Mouse (Mus musculus): ENCODE results near the gene Gpr1. TPM values are rescaled to one million over a fixed set of nuclear protein-coding genes. Genes with fewer than 3 reads are reported as not detected.

Gene Gpr1
- total RNA-seq (2021) = under 1 TPM; 0.50 TPM

- intact Hi-C loops (cut with DNase I) = no loop called here
- no peak for DNase-seq
Measured at GRCm38 (mm10) chr1:63214271-63214558, at the start of gene Gpr1. TSS of gene Gpr1 (minus strand) at chr1:63214543.

DNA sequence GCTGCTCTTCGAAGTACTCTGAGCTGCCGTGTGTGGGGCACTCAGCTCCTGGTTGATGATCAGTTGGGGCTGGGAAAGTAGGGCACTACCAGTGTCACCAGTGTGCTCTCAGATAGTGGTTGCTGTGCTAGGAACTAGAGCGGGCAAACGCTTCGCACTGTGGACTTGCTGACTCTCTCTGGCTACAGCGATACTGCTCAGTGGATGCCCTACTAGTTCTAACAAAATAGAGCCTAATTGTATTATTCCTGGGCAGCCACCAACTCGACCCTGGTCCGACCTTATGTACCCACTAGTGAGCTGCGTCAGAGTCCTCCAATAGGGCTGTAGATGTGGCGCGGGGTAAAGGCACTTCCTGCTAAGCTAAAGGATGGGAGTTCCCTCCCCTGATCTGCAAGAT lies 49.3 kb upstream of the Gpr1 start:
- intact Hi-C loops (cut with DNase I) = no loop called here
- DNase-seq = no peak

DNA sequence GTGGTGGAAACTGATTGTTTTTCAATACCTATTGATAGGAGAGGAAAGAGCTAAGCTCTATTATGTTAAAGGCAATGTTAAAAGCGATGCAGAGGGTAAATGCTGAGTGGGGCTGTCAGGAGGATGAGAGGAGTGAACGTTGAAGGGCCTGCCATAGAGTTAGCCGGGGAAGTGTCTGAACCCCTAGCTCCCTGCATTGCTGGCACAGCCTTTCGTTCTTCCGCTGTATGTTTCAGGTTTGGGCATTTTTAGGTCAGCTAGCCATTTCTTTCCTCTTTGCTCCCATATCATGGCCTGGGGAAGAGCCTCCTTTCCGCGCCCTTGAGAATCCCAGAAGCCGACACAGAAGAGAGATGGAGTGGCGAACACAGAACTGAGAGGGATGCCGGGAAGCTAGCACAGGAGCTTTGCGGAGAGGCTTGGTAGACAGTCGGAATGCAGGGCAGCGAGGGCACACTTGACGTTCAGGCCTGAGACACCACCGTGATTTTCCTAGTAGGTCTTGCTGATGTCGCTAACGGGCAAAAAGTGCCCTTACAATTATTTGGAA lies 46.8 kb upstream of the Gpr1 start:
- intact Hi-C loops (cut with DNase I) = no loop called here
- DNase-seq = no peak

- intact Hi-C loops (cut with DNase I) = no loop called here
Measured at GRCm38 (mm10) chr1:63260742-63261033, 46.3 kb upstream of the Gpr1 start.

GRCm38 (mm10) chr1:63259916-63260741 lies 45.8 kb upstream of the Gpr1 start:
- no peak for DNase-seq
- intact Hi-C loops (cut with DNase I) = no loop called here

More at GRCm38 (mm10) chr1:63260742-63261033, 46.3 kb upstream of the Gpr1 start:
- DNase-seq = no peak

- intact Hi-C loops (cut with DNase I) = no loop called here
- DNase-seq = no peak
Measured at GRCm38 (mm10) chr1:63259271-63259830, 45.0 kb upstream of the Gpr1 start.

DNA sequence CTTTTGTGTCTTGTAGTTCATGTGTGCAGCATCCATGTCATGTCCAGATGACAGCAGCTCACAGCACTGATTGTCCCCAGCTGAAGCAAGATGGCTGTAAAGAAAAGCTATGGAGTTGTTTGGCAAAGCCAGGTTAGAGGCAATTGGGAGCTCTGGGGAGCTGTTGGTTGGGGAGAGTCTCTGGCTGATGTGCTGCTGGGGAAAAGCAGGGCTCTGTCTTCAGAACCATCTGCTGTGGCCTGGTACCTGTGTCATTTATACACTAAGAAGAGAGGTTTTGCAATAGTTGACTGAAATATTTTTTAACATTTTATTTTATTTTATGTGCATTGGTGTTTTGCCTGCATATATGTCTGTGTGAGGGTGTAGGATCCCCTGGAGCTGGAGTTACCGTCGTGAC lies 44.2 kb upstream of the Gpr1 start:
- no peak for DNase-seq
- intact Hi-C loops (cut with DNase I) = no loop called here

DNA sequence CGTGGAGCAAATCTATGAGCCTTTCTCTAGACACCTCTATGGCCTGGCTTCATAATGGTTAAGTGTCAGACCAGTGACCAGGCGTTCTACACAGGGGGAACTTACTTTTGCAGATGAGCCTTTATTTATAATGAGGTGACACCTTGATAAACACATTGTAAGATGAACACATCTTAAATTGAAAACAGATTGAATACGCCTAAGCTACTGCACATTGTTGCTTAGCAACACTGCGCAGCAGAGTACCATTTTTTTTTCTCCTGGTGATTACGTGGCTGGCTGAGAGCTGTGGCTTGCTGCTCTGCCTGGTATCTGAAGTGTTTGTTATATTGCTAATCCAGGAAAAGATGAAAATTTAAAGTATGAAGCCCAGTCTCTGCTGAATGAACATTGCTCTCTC lies 41.7 kb upstream of the Gpr1 start:
- no peak for DNase-seq
- intact Hi-C loops (cut with DNase I) = no loop called here

GRCm38 (mm10) chr1:63255101-63255500 lies 40.8 kb upstream of the Gpr1 start:
- intact Hi-C loops (cut with DNase I) = no loop called here
- DNase-seq = no peak

DNA sequence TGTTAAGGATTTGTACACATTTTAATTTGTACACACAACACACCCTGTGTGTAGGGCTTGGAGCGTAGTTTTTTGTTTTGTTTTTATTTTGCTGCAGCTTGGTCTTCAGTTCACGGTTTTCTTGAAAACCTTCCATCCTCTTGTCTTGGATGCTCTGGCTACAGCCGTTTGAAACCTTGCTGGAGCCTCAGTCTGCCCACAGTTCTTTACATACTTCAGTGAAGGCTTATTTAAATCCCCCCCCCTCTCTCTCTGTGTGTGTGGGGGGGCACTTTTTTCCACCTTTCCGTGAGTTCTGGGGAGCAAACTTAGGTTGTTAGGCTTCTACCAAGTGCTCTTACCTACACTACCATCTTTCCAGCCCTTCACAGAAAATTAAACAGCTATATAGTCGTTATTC lies 38.9 kb upstream of the Gpr1 start:
- intact Hi-C loops (cut with DNase I) = loop anchor here (5.0 kb wide), 1 partner anchor 71 kb away; no protein-coding TSS in a partner anchor
- no peak for DNase-seq

DNA sequence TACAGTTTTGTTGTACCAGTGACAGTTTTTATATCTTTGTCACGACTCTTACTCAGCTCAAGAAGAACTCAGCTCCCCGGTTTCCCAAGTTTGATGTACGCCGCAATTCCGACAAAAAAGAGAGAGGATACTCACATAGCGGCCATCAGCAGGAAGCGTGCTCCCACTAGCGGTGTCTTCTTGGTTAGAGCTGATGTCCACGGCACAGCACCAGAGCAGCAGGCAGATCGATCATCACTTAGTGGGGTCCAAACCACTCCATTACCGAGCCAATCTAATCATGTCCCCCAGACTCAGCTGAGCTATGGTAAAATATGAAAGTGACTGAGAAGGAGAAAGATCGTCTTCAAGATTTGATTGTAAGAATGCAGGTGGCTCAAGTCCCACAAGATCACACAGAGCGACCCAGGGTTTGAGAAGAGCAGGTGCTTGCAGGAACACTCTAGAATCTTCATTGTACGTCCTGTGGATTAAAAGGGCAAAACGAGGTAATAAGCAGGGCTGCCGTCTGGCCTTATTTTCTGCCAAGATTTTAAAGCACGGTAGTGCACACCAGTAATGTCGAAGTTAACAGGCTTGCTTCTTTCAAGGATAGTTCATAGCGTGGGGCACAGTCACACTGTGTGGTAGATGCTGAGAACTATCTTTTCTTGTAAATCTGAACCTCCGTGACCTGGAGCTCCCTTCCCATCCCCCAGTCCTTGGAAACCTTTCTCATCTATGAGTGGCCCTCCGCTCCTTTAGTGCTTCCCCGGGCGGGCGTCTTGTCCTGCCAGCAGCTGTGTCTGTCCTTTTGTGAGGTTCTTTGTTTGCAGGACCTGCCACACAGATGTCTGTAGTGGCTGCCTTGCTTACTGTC lies 38.2 kb upstream of the Gpr1 start:
- intact Hi-C loops (cut with DNase I) = loop anchor here (5.0 kb wide), 1 partner anchor 70 kb away; no protein-coding TSS in a partner anchor
- peak; percentile 25 for DNase-seq

- no peak for DNase-seq
- intact Hi-C loops (cut with DNase I) = no loop called here
Measured at GRCm38 (mm10) chr1:63249261-63249660, 34.9 kb upstream of the Gpr1 start.

DNA sequence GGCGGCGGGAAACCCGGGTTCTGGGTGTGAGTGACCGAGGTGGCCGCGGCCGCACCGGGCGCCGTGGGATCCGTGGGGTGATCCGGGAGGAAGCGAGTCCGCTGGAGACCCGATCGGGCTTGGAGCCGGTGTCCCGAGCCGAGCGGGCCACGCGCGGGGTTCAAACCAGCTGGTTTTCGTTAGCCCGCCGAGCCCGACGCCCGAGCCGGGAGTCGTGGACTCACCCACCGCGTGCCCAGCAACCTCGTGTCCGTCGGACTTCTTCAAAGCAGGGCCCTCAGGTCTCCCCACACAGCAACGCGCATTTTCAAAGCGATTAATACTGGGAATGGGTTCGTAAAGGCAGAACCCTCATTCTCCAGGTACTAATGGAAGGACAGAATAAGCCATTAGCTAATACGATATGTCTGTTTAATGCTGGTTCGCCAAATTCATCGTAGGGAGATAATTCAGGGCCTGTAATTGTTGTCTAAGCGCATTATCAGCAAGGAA lies 34.1 kb upstream of the Gpr1 start:
- intact Hi-C loops (cut with DNase I) = no loop called here
- DNase-seq = no peak

DNA sequence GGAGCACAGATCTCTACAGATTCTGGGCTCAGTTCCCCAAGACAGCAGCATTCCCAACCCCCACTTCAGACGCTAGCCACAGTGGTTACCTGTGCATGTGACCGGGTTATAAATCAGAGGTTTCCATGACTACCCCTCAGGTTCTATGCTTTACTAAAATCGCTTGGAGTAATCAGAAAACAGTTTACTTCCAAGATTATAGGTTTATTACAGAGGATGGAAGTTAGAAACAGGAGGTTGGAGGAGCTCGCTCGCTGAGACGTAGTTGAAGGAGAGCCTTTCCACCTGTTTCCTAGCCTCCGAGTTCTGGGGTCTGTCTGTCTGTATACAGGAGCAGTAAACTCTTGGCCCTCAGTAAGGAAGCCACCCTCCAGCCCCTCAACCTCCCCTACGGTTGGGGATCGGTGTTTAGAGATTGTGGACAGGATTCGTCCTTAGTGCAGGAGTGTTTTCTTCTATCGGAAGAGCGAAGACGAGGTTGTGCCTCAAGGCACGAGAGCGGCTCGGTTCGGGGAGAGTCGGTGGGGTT lies 33.6 kb upstream of the Gpr1 start:
- DNase-seq = no peak
- intact Hi-C loops (cut with DNase I) = no loop called here

DNA sequence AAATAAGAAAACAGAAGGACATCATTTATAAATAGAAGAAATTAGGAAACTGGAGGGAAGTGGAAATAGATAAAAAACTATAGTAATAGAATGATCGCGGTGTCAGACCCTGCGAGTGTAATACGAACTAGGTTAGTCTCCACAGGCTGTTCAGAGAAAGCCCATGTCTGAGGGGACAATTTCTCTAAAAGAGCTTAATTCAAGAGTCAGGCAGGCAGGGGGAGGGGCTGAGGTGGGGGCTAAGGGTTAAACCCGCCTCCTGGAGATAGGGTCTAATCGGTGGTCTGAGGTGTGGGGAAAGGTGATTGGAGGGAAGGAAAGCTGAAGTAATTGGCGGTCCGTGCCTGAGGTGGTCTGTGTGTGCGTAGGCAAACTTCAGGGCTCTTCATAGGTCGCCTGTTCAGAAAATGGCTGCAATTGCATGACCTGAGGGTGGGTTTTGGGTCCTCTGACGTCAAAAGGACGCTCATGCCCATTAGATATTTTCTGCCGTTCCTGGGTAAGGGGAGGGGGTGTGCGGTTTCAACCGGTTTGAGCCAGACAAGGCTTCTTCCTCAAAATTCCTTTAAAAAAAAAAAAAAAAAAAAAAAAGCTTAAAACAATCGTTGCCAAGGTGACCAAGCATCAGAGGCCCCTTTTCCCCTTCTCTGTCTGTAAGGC lies 32.6 kb upstream of the Gpr1 start:
- peak; percentile 34 for DNase-seq
- intact Hi-C loops (cut with DNase I) = no loop called here

DNA sequence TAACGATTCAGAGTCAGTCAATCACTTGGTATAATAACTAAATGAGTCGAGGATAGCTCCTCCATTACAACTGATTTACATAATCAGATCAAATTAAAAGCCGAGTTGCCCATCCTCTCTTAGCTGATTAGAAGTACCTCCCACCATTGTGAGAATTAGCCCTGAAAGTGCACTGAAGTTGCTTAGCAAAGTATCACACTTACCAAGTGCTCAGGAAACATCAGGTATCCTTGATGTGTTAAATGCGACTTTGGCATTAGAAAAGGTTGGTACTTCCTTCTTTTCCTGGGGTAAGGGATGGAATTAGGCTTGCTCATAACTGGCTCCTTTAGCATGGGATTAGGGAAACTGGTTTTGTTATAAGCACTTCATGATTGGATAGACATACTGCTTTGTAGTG lies 29.5 kb upstream of the Gpr1 start:
- DNase-seq = no peak
- intact Hi-C loops (cut with DNase I) = no loop called here

DNA sequence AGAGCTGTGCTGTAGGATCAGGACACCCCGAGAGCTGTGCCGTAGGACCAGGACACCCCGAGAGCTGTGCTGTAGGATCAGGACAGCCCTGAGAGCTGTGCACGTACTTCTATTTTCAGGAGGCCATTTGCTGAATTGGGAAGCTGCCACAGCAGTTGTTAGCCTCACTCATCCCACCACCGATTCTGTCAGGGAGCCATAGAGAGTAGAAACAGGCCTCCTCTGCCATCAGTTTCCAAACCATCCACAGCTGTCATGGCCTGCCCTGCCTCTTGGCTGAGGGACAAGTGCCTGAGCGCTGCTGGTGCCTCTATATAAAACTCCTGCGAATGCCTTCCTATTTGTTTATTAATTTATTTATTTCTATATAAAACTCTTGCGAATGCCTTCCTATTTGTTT lies 25.4 kb upstream of the Gpr1 start:
- intact Hi-C loops (cut with DNase I) = no loop called here
- DNase-seq = peak; percentile 35

DNA sequence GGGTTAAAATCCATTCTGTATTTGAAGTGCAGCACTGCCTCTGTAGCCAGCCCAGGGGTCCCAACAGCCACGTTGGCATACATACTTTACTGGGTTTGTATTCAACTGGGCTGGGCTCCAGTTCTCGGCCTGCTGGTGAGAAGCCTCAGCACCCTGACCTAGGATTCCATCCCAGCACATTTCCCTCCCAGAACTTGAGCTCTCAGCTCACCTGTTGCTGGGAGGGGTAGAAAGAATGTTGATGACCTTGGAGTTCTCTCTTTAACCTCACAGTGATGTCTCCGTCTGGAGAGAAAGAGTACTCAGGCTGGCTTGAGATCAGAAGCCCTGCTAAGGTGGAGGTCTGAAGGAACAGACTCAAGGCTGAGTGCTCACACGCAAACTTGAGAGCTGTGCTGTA lies 25.0 kb upstream of the Gpr1 start:
- DNase-seq = no peak
- intact Hi-C loops (cut with DNase I) = no loop called here

- intact Hi-C loops (cut with DNase I) = no loop called here
- no peak for DNase-seq
Measured at GRCm38 (mm10) chr1:63237371-63237770, 23.0 kb upstream of the Gpr1 start.

- no peak for DNase-seq
- intact Hi-C loops (cut with DNase I) = no loop called here
Measured at GRCm38 (mm10) chr1:63227241-63227640, 12.9 kb upstream of the Gpr1 start.

GRCm38 (mm10) chr1:63225890-63226289 lies 11.5 kb upstream of the Gpr1 start:
- peak; percentile 13 for DNase-seq
- intact Hi-C loops (cut with DNase I) = no loop called here

All from left cerebral cortex, postnatal 4 days (tissue).